Mouse (Mus musculus) frontal cortex, postnatal 25 days (tissue): ENCODE data around the gene B3galt4.

Source experiments
- DNase-seq, 2 experiments: peaks; one replicate each; pipeline ENCODE4 v3.0.0; 2022; ENCODE audit warnings: low spot score in 2 of 2

Gene B3galt4

DNA sequence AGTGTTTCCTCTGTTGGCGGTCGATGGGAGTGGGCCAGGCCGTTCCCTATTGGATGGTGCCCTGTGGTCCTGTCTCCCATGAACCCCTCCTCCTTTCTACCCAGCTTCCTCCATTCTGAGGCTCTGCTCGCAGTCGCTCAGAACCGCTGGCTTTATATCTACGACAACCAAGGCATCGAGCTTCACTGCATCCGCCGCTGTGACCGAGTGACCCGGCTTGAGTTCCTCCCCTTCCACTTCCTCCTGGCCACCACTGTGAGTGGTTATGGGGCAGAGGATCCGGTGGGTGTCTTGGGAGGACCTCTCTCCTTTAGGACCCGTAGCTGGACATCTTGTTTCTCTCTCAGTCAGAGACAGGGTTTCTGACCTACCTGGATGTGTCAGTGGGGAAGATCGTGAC lies 7.8 kb downstream of the B3galt4 start:
- no peak for DNase-seq

DNA sequence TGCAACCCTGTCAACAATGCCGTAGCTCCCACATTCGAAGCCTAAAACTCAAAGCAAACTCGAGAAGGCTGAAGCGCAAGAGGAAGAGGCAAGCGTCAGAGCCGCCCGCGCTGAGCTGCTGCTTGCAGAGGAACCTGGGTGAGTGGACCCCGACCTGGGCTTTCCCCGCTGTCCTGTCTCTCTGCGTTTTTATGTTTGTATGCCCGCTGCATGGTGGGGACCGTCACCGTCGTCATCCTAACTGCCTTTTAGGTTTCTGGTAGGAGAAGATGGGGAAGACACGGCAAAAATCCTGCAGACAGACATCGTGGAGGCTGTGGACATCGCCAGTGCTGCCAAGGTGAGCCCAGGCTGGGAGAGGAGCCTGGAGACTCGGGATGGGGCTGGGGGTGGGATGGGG lies 9.9 kb downstream of the B3galt4 start:
- DNase-seq = no peak

DNA sequence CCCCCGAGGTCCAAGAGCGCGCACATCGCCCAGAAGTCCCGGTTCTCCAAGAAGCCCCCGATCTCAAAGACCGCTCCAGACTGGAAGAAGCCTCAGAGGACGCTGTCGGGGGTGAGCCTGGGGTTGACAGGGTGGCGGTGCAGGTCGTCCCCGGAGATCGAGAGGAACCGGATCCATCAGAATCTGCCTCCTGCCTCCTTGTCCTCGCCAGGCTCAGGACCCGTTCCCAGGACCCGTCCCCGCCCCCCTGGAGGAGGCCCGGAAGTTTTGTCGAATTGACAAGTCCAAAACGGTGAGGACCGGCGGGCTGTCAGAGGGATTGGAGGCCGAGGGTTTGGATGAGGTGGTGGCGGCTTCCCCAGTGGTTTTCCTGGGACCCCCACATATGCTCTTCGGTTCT lies 10.3 kb downstream of the B3galt4 start:
- DNase-seq = no peak

DNA sequence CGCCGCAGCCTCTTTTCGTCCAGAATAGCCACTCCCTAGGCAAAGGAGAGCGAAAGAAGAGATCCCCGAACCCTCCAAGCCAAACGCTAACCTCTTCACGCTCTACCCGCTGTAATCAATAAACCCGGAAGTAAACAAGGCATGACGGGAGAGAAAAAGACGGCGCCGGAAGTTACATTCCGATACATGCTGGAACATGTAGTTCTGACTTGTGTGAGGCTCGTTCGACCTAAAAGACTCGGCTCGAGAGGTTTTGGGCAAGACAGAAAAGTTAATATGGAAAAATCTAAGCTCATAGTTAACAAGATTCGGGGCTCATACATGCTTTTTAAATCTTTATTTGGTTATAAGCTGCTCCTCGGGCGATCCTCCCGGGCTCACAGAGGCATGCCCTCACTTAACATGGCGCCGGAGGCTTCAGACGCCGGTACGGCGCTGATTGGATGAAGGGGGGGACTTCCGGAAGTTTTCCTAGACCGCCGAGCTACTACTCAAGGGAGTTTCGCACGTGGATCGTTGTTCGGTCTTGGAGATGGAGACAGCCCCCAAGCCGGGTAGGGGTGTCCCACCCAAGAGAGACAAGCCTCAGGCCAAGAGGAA lies 11.0 kb downstream of the B3galt4 start, which contains the start of the genes Pfdn6 and Wdr46:
Gene Pfdn6 (minus strand): TSS at position 138 of the 600 bp plus-strand sequence.
Gene Wdr46 (plus strand): TSS at position 455 of the 600 bp plus-strand sequence.
- DNase-seq = peak; percentile 67 to 79

- DNase-seq = no peak
These were observed 12.5 kb downstream of the B3galt4 start for GRCm38 (mm10) chr17:33938783-33939182.

DNA sequence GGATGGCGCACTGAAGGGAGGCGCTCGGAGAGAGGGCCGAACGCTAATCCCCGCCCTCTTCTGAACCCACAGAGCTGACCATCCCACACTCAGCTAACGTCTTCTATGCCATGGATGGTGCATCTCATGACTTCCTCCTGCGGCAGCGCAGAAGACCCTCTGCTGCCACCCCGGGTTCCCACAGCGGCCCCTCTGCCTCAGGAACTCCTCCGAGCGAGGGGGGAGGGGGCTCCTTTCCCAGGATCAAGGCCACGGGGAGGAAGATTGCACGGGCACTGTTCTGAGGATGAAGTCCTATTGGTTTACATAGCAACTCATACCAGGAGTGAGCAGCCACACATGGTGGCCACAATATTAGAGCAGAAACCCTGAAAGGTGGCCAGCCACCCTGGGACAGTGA lies 14.3 kb downstream of the B3galt4 start:
- no peak for DNase-seq

DNA sequence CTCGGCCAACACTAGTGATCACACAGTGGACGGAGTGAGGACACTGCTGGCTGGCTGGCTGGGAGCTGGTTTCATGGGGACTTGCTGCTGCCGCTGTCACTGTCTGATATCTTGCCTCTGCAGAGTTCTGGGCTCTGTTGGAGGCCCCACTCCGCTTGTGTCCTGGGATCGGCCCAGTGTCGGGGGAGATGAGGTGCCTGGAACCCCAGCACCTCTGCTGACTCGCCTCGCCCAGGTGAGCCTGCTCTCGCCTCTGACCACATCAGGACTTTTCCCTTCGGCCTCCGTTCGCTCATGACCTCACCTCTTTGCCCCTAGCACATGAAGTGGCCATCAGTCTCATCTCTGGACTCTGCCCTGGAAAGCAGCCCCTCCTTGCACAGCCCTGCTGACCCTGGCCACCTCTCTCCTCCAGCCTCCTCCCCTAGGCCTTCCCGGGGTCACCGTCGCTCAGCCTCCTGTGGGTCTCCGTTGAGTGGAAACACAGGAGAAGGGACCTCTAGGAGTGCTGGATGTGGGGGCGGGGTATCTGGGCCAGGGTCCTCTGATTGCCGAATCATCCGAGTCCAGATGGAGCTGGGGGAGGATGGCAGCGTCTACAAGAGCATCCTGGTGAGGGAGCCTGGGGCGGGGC lies 15.7 kb downstream of the B3galt4 start:
- no peak for DNase-seq

DNA sequence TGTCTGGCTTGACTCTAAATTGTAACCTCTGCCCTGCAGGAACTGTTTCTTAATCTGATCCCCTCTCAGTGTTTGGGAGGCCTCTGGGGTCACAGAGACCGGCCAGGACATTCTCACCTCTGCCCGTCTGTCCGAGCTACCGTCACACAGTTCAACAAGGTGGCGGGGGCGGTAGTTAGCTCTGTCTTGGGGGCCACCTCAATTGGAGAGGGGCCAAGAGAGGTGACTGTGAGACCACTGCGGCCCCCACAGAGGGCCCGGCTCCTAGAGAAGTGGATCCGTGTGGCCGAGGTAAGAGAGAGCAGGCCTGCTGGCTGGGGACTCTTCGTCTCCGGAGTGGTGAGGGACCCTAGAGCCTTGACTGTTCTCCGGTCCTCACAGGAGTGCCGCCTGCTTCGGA lies 18.3 kb downstream of the B3galt4 start:
- DNase-seq = no peak

GRCm38 (mm10) chr17:33932448-33932847 lies 18.8 kb downstream of the B3galt4 start:
- peak in 1 of 2 experiments; percentile 4 for DNase-seq

DNA sequence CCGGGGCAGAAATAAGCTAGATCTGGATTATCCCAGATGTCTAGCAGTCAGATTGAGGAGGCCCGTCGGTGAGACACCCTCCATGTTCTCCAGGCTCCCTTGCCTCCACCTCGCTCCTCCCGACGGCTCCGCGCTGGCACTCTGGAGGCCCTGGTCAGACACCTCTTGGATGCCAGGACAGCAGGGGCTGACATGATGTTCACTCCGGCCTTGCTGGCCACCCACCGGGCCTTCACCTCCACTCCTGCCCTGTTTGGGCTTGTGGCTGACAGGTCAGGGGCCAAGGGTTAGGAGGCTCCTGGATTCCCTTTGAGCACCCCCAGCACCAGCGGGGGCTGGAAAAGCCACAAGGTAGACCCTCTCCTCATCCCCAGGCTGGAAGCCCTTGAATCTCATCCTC lies 19.3 kb downstream of the B3galt4 start:
- peak in 1 of 2 experiments; percentile 3 for DNase-seq

DNA sequence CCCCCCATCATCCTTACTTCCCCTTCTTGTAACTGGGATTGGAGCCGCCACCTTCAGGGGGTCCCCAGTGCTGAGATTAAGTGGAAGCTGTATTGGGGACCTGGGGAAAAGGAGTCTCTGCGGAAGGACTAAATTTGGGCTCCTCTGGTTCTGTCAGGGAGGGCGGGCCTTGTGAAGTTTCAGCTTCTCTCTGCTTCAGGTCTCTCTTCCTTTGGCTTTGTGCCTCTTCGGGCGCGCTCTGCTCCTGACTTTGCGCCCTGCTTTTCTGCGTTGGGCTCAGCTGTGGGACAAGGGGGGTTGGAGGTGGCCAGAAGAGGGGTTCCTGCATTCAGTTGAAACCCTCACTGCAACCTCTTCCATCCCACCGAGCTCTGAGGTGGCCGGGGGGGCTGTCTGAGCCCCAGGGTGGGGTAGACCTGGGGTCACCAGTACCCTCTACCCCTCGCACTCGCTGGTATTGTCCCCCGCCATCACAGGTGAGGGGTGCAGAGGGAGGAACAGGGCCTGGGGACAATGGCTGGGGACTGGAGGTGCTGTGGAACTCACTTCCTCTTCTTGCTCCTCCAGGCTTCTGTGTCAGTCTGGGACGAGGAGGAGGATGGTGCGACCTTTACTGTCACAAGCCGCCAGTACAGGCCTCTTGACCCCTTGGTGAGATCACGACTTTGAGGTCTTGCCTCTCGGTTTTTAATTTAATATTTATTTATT lies 20.0 kb downstream of the B3galt4 start:
- no peak for DNase-seq

GRCm38 (mm10) chr17:33930280-33931158 lies 20.8 kb downstream of the B3galt4 start:
- peak; percentile 54 to 57 for DNase-seq

DNA sequence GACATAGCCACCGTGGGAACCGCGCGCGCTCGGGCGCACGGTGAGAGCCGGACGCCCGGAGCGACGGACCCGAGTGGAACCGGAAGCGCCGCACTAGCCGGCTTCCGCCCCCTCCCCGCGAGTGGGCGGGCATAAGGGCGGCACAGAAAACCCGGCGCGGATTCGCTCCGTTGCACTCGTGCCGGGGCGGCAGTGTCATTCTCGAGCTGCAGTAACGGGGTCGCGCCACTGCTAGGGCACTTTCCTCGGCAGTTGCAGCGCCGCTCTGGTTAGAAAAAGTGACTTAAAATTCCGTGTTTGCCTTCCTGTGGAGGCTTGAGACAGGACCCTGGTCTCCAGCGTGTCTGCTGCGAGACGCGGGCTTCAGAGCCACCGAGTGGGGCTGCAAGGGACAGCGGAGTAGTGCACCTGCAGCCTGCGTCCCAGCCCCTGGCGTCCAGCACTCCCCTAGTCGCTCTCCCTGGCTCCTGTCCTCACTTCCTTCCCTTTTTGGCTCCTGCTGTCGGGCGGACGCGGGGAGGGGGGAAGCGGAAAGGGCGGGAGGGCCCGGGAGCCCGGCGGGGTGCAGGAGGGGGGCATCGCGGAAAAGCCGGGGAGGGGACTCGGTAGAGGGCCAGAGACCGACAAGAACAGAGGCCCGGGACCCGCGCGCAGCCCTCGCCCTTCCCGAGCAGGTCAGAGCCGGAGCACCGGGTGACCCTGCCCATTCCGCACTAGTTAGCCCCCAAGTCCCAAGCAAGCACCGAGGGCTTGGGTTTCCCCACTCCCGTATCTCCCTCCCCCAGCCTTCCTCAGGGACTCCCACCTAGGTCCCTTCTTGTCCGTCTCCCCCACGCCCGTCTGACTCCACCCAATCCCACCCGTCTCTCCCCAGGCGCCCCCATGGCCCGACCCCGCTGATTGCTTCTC lies 21.7 kb downstream of the B3galt4 start, which contains the start of gene Rgl2:
Gene Rgl2 (plus strand): TSS at position 173 of the 909 bp plus-strand sequence.
- DNase-seq = peak; percentile 86 to 88

- no peak for DNase-seq
These were observed 22.9 kb downstream of the B3galt4 start for GRCm38 (mm10) chr17:33928251-33928947.

- DNase-seq = no peak
These were observed 24.9 kb downstream of the B3galt4 start for GRCm38 (mm10) chr17:33926207-33926932.

GRCm38 (mm10) chr17:33925406-33926116 lies 25.7 kb downstream of the B3galt4 start:
- DNase-seq = no peak

GRCm38 (mm10) chr17:33924577-33925283 lies 26.6 kb downstream of the B3galt4 start:
- DNase-seq = no peak

- no peak for DNase-seq
These were observed 29.9 kb downstream of the B3galt4 start for GRCm38 (mm10) chr17:33921361-33921760.
